Mouse (Mus musculus) liver, postnatal 0 days (tissue): ENCODE measurements at regions not wholly inside any gene's neighbourhood (a gene's known extent, or its start where the extent isn't known, plus 50 kb on each side); places are given as distances from the start of the nearest gene placed in this dataset.

Source experiments
- CTCF ChIP-seq: sonication (generic); IDR thresholded peaks from 2 replicates; pipeline ENCODE4 v1.5.1; 2016; ENCODE audit warnings: antibody characterized with exemption, low read depth
- EP300 ChIP-seq: IDR thresholded peaks from 2 replicates; pipeline ENCODE4 v1.6.1; 2016; ENCODE audit warnings: antibody characterized with exemption, low read depth, mild to moderate bottlenecking

- TF ChIP-seq CTCF = no peak
- no peak for TF ChIP-seq EP300
Observed at GRCm38 (mm10) chr5:45214475-45214874, 235.6 kb downstream of the Qdpr start.
